Mouse (Mus musculus) urinary bladder, adult 2 months (tissue): ENCODE results near the gene Trip4. TPM values are rescaled to one million over a fixed set of nuclear protein-coding genes. Genes with fewer than 3 reads are reported as not detected.
"Not testable (repeated sequence)": the region's sequence is repeated elsewhere in the genome, so short reads cannot be mapped to it uniquely, and the experiment has no call there.

ENCODE experiments used
- DNase-seq: peaks from one replicate; pipeline ENCODE4 v3.0.0; 2022; ENCODE audit warnings: low spot score
- polyA plus RNA-seq: library from polyadenylated mRNA; depleted of rRNA; stranded (reverse); fragments of >200 nt; gene quantifications from 2 replicates; pipeline ENCODE4 v1.2.3, GENCODE M21; 2012; rRNA removed

The Trip4 gene
- polyA plus RNA-seq, 1 experiment: 19.4 TPM

GRCm38 (mm10) chr9:65794313-65794712 is 114.3 kb downstream of the Trip4 start:
- no peak for DNase-seq

GRCm38 (mm10) chr9:65793506-65793905 is 115.1 kb downstream of the Trip4 start:
- DNase-seq: no peak

GRCm38 (mm10) chr9:65793086-65793485 is 115.5 kb downstream of the Trip4 start:
- DNase-seq: no peak

- no peak for DNase-seq
These were observed 116.7 kb downstream of the Trip4 start for GRCm38 (mm10) chr9:65791846-65792245.

- DNase-seq: no peak
These were observed 117.5 kb downstream of the Trip4 start for GRCm38 (mm10) chr9:65791106-65791505.

- no peak for DNase-seq
These were observed 118.8 kb downstream of the Trip4 start for GRCm38 (mm10) chr9:65789788-65790187.

GRCm38 (mm10) chr9:65788556-65788955 is 120.0 kb downstream of the Trip4 start:
- DNase-seq: no peak

GRCm38 (mm10) chr9:65787829-65788344 is 120.7 kb downstream of the Trip4 start:
- DNase-seq: no peak

GRCm38 (mm10) chr9:65786885-65787787 is 121.5 kb downstream of the Trip4 start:
- DNase-seq: no peak

GRCm38 (mm10) chr9:65785772-65786368 is 122.7 kb downstream of the Trip4 start:
- DNase-seq: no peak

- DNase-seq: not testable (repeated sequence)
These were observed 129.0 kb downstream of the Trip4 start for GRCm38 (mm10) chr9:65779619-65780018.

Other genes starting within 250 kb of the Trip4 start
- gene Oaz2, start 240.8 kb downstream of the Trip4 start, polyA plus RNA-seq: 162 and 173 TPM in 2 replicates
- gene Zfp609, start 81.2 kb downstream of the Trip4 start, polyA plus RNA-seq: 9.2 and 17.4 TPM in 2 replicates
- 1.8 and 3.1 TPM in 2 replicates for gene Pclaf, start 18.6 kb downstream of the Trip4 start, polyA plus RNA-seq
- 11.2 and 12.3 TPM in 2 replicates for gene Csnk1g1, start 130 bp upstream of the Trip4 start, polyA plus RNA-seq
- 442 and 532 TPM in 2 replicates for gene Ppib, start 151.4 kb upstream of the Trip4 start, polyA plus RNA-seq
- gene Snx22, start 160.9 kb upstream of the Trip4 start, polyA plus RNA-seq: 0.81 and 1.6 TPM in 2 replicates
- gene Snx1, start 217.8 kb upstream of the Trip4 start, polyA plus RNA-seq: 109 and 119 TPM in 2 replicates
- gene Ciao2a, start 217.8 kb upstream of the Trip4 start, polyA plus RNA-seq: 35.9 and 39.6 TPM in 2 replicates
- 6.5 and 7.0 TPM in 2 replicates for gene Dapk2, start 249.4 kb upstream of the Trip4 start, polyA plus RNA-seq